Mouse (Mus musculus): Measurements from ENCODE around the gene Tcf7l2. TPM values are rescaled to one million over a fixed set of nuclear protein-coding genes. Genes with fewer than 3 reads are reported as not detected.

Tcf7l2 gene
- total RNA-seq, 1 experiment = 3.0 TPM

GRCm38 (mm10) chr19:55767104-55767503 lies 25.5 kb downstream of the Tcf7l2 start:
- DNase-seq (ENCODE audit: low read depth, low spot score) = no peak
- H3K36me3 ChIP-seq (ENCODE audit: control insufficient read depth, insufficient read depth, low read length, poor library complexity, severe bottlenecking) = no peaks in the 10 kb centered on the region
- H3K27ac ChIP-seq (ENCODE audit: insufficient read depth, low read depth, low read length, poor library complexity, severe bottlenecking) = no peak overlapping the region
- TF ChIP-seq MAFK (IDR thresholded peaks at IDR 0.05; ENCODE audit: insufficient read depth, low read depth, low read length) (no peak), CHD2 (IDR thresholded peaks at IDR 0.05; ENCODE audit: low read depth, low read length) (no peak), ZNF384 (IDR thresholded peaks at IDR 0.05; ENCODE audit: low read depth, low read length) (no peak), HCFC1 (IDR thresholded peaks at IDR 0.05; ENCODE audit: borderline replicate concordance, insufficient read depth, low read length) (no peak), ZC3H11A (IDR thresholded peaks at IDR 0.05; ENCODE audit: borderline replicate concordance, low read depth, low read length) (no peak)
- H3K4me3 ChIP-seq (ENCODE audit: insufficient read depth in 1 of 2, low read depth in 1 of 2, low read length in 2 of 2, poor library complexity in 1 of 2, severe bottlenecking in 1 of 2) = no peak overlapping the region
- no peak overlapping the region for H3K9ac ChIP-seq (ENCODE audit: insufficient read depth, low read depth, low read length, poor library complexity, severe bottlenecking)
- H3K4me1 ChIP-seq (ENCODE audit: control insufficient read depth in 2 of 2, insufficient read depth in 2 of 2, low read length in 2 of 2, poor library complexity in 1 of 2) = peaks cover 2 to 13% of the 10 kb centered on the region in 2 experiments; a peak in 2 of 4 replicates
- in situ Hi-C loops (cut with MboI; ENCODE audit: low sequenced_read_pairs in 2 of 2, unreplicated experiment in 2 of 2) = no loop called here
- no peaks in the 10 kb centered on the region for H3K9me3 ChIP-seq (ENCODE audit: control insufficient read depth, insufficient read depth, low read depth, low read length)

- Histone ChIP-seq H3K9me3 (ENCODE audit: control insufficient read depth, insufficient read depth, low read depth, low read length) (no peaks in the 10 kb centered on the region), H3K27ac (ENCODE audit: insufficient read depth, low read depth, low read length, poor library complexity, severe bottlenecking) (no peak overlapping the region)
- no peak for TF ChIP-seq MAFK (IDR thresholded peaks at IDR 0.05; ENCODE audit: insufficient read depth, low read depth, low read length)
- no peak for TF ChIP-seq HCFC1 (IDR thresholded peaks at IDR 0.05; ENCODE audit: borderline replicate concordance, insufficient read depth, low read length)
- no peak for TF ChIP-seq CHD2 (IDR thresholded peaks at IDR 0.05; ENCODE audit: low read depth, low read length)
- TF ChIP-seq ZC3H11A (IDR thresholded peaks at IDR 0.05; ENCODE audit: borderline replicate concordance, low read depth, low read length) = no peak
- no peak for TF ChIP-seq ZNF384 (IDR thresholded peaks at IDR 0.05; ENCODE audit: low read depth, low read length)
Measured at GRCm38 (mm10) chr19:55767579-55767978, 26.0 kb downstream of the Tcf7l2 start.

GRCm38 (mm10) chr19:55768246-55768645 lies 26.6 kb downstream of the Tcf7l2 start:
- no peak for DNase-seq (ENCODE audit: low read depth, low spot score)
- H3K27ac ChIP-seq (ENCODE audit: insufficient read depth, low read depth, low read length, poor library complexity, severe bottlenecking) = no peak overlapping the region

More at GRCm38 (mm10) chr19:55767579-55767978, 26.0 kb downstream of the Tcf7l2 start:
- Histone ChIP-seq H3K9ac (ENCODE audit: insufficient read depth, low read depth, low read length, poor library complexity, severe bottlenecking) (no peak overlapping the region), H3K4me3 (ENCODE audit: insufficient read depth in 1 of 2, low read depth in 1 of 2, low read length in 2 of 2, poor library complexity in 1 of 2, severe bottlenecking in 1 of 2) (no peak overlapping the region), H3K36me3 (ENCODE audit: control insufficient read depth, insufficient read depth, low read length, poor library complexity, severe bottlenecking) (no peaks in the 10 kb centered on the region), H3K4me1 (ENCODE audit: control insufficient read depth in 2 of 2, insufficient read depth in 2 of 2, low read length in 2 of 2, poor library complexity in 1 of 2) (peaks cover 2 to 13% of the 10 kb centered on the region in 2 experiments; a peak in 2 of 4 replicates)
- DNase-seq (ENCODE audit: low read depth, low spot score) = no peak
- in situ Hi-C loops (cut with MboI; ENCODE audit: low sequenced_read_pairs in 2 of 2, unreplicated experiment in 2 of 2) = no loop called here

DNA sequence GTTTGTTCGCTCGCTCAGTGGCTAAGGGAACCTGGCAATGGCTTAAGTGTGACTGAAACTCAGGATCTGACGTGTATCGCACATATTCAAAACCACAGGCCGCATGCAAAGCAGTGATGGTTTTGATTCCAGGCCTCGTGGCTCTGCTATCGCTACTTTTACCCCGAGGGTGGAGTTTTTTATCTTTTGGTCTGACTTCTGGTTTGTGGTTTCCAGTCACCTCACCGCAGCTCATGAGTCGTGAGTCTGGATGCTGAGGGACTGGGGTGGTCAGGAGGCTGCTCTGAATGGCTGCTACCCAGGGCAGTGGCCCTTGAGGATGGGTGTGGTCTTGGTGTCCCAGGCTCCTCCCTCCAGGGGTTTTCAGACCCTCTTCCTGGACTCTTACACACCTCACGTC lies 27.3 kb downstream of the Tcf7l2 start:
- Histone ChIP-seq H3K36me3 (ENCODE audit: control insufficient read depth, insufficient read depth, low read length, poor library complexity, severe bottlenecking) (no peaks in the 10 kb centered on the region), H3K27ac (ENCODE audit: insufficient read depth, low read depth, low read length, poor library complexity, severe bottlenecking) (no peak overlapping the region), H3K9me3 (ENCODE audit: control insufficient read depth, insufficient read depth, low read depth, low read length) (no peaks in the 10 kb centered on the region), H3K9ac (ENCODE audit: insufficient read depth, low read depth, low read length, poor library complexity, severe bottlenecking) (no peak overlapping the region), H3K4me3 (ENCODE audit: insufficient read depth in 1 of 2, low read depth in 1 of 2, low read length in 2 of 2, poor library complexity in 1 of 2, severe bottlenecking in 1 of 2) (no peak overlapping the region; a peak in 1 of 4 replicates), H3K4me1 (ENCODE audit: control insufficient read depth in 2 of 2, insufficient read depth in 2 of 2, low read length in 2 of 2, poor library complexity in 1 of 2) (peaks cover 2 to 10% of the 10 kb centered on the region in 2 experiments; a peak in 2 of 4 replicates)
- in situ Hi-C loops (cut with MboI; ENCODE audit: low sequenced_read_pairs in 2 of 2, unreplicated experiment in 2 of 2) = no loop called here
- no peak for TF ChIP-seq ZC3H11A (IDR thresholded peaks at IDR 0.05; ENCODE audit: borderline replicate concordance, low read depth, low read length)
- TF ChIP-seq CHD2 (IDR thresholded peaks at IDR 0.05; ENCODE audit: low read depth, low read length) = no peak
- TF ChIP-seq MAFK (IDR thresholded peaks at IDR 0.05; ENCODE audit: insufficient read depth, low read depth, low read length) = no peak
- no peak for TF ChIP-seq ZNF384 (IDR thresholded peaks at IDR 0.05; ENCODE audit: low read depth, low read length)
- no peak for TF ChIP-seq HCFC1 (IDR thresholded peaks at IDR 0.05; ENCODE audit: borderline replicate concordance, insufficient read depth, low read length)
- DNase-seq (ENCODE audit: low read depth, low spot score) = no peak

More at GRCm38 (mm10) chr19:55768246-55768645, 26.6 kb downstream of the Tcf7l2 start:
- no peak overlapping the region for H3K4me3 ChIP-seq (ENCODE audit: insufficient read depth in 1 of 2, low read depth in 1 of 2, low read length in 2 of 2, poor library complexity in 1 of 2, severe bottlenecking in 1 of 2)
- H3K9me3 ChIP-seq (ENCODE audit: control insufficient read depth, insufficient read depth, low read depth, low read length) = no peaks in the 10 kb centered on the region
- no peak for TF ChIP-seq MAFK (IDR thresholded peaks at IDR 0.05; ENCODE audit: insufficient read depth, low read depth, low read length)
- TF ChIP-seq CHD2 (IDR thresholded peaks at IDR 0.05; ENCODE audit: low read depth, low read length) = no peak
- TF ChIP-seq ZNF384 (IDR thresholded peaks at IDR 0.05; ENCODE audit: low read depth, low read length) = no peak
- TF ChIP-seq ZC3H11A (IDR thresholded peaks at IDR 0.05; ENCODE audit: borderline replicate concordance, low read depth, low read length) = no peak
- no peak for TF ChIP-seq HCFC1 (IDR thresholded peaks at IDR 0.05; ENCODE audit: borderline replicate concordance, insufficient read depth, low read length)
- peaks cover 2 to 13% of the 10 kb centered on the region in 2 experiments; a peak in 2 of 4 replicates for H3K4me1 ChIP-seq (ENCODE audit: control insufficient read depth in 2 of 2, insufficient read depth in 2 of 2, low read length in 2 of 2, poor library complexity in 1 of 2)
- no peaks in the 10 kb centered on the region for H3K36me3 ChIP-seq (ENCODE audit: control insufficient read depth, insufficient read depth, low read length, poor library complexity, severe bottlenecking)
- in situ Hi-C loops (cut with MboI; ENCODE audit: low sequenced_read_pairs in 2 of 2, unreplicated experiment in 2 of 2) = no loop called here
- H3K9ac ChIP-seq (ENCODE audit: insufficient read depth, low read depth, low read length, poor library complexity, severe bottlenecking) = no peak overlapping the region

All from ES-E14 (cell line).